Mouse (Mus musculus): Measurements from ENCODE around the gene Cipc.

The Cipc gene

GRCm38 (mm10) chr12:86989890-86990754 lies 43.3 kb downstream of the Cipc start, which contains the start of gene Zdhhc22:
Gene Zdhhc22 (minus strand): TSS chr12:86990430.
- peak in 1 of 2 experiments; percentile 71 for DNase-seq (ENCODE audit: low spot score in 2 of 2)

GRCm38 (mm10) chr12:86990755-86991110 lies 43.9 kb downstream of the Cipc start:
- DNase-seq (ENCODE audit: low spot score in 2 of 2) = no peak

GRCm38 (mm10) chr12:86994166-86994565 lies 47.3 kb downstream of the Cipc start:
- no peak for DNase-seq (ENCODE audit: low spot score in 2 of 2)

DNA sequence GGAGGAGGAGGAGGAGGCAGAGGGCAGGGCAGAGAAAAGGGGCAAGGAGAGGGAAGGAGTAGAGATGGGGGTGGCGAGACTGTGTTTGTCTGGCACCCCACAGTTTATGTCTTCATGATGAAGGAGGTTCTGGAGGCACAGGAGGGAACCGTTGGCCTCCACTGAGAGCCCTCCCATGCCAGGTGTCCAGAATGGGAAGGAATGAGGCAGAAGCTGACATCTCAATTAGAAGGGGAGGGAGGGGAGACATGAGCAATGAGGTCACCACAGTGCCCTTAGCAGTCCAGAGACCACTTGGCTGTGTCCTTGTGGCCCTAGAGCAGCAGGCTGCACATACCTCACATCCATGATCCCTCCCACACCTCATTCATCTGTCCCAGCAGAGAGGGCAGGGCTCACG lies 47.9 kb downstream of the Cipc start:
- no peak for DNase-seq (ENCODE audit: low spot score in 2 of 2)

DNA sequence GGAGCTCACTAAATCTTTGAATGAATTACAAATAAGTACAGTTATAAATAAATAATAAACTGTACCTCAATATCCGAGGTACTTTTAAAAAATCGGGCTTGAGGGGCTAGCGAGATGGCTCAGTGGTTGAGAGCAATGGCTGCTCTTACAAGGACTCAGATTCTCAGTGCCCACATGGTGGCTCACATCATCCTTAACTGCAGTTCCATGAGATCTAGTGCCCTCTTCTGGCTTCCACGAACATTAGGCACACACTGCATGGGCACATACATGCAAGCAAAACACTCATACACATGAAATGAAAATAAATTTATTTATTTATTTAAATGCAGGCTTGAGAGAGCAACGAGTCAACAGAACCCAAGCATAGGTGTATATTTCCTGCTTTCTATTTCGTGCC lies 49.1 kb downstream of the Cipc start:
- DNase-seq (ENCODE audit: low spot score in 2 of 2) = no peak

GRCm38 (mm10) chr12:86998699-86999098 lies 51.9 kb downstream of the Cipc start:
- no peak for DNase-seq (ENCODE audit: low spot score in 2 of 2)

- peak in 1 of 2 experiments; percentile 19 for DNase-seq (ENCODE audit: low spot score in 2 of 2)
Observed at GRCm38 (mm10) chr12:86999283-86999820, 52.5 kb downstream of the Cipc start.

- DNase-seq (ENCODE audit: low spot score in 2 of 2) = no peak
Observed at GRCm38 (mm10) chr12:87000151-87000839, 53.5 kb downstream of the Cipc start.

GRCm38 (mm10) chr12:87000840-87001176 lies 54.0 kb downstream of the Cipc start:
- no peak for DNase-seq (ENCODE audit: low spot score in 2 of 2)

DNA sequence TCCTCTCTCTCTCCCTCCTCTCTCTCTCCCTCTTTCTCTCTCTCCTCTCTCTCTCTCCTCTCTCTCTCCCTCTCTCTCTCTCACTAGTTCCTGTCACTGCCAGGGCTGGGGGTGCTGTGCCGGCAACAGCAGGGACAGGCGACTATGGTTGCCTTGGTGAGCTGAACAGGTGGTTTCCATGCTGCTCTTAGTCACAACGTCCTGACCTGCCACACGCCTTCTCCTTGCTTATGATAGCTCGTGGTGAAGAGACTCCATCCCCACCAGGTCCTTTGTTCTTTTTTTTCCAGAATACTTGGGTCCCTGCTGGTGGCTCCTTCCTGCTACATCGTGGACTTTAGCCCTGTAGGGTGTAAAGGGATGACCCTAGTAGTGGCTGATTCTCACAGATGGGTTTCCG lies 55.4 kb downstream of the Cipc start:
- DNase-seq (ENCODE audit: low spot score in 2 of 2) = no peak

DNA sequence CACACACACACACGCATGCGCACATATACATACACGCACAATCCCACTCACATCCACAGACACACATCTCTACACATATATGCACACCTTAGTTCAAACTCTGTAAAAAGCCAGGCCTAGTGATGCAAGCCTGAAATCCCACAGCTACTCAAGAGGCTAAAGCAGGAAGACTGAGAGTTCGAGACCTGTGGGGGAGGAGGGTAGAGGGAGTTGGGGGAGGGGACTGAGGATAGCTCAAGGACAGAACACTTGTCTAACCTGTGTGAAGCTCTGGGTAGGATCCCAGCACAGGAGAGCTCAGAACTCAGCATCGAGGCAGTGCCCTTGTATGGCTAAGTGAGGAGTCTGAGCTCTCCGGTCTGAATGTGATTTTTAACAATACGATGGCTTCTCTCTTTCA lies 56.0 kb downstream of the Cipc start:
- DNase-seq (ENCODE audit: low spot score in 2 of 2) = no peak

- peak in 1 of 2 experiments; percentile 7 for DNase-seq (ENCODE audit: low spot score in 2 of 2)
Observed at GRCm38 (mm10) chr12:87003606-87004005, 56.8 kb downstream of the Cipc start.

DNA sequence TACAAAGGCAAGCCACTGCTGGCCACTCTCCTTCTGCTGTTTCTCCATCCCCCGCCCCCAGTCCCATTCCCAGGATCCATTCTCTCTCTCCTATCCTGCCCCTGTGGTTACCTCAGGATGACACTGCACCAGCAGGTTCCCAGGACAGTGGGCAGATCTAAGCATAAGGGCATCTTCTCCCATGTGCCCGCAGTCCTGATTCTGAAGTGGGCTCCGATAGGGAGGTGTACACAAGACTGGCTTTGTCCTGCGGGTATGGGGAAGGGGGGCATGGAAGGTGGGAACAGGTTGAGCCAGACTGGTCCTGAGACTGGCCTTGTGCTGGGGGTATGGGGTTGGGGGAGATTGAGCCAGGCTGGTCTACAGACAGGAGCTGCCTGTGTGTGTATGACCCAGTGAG lies 57.8 kb downstream of the Cipc start:
- DNase-seq (ENCODE audit: low spot score in 2 of 2) = peak in 1 of 2 experiments; percentile 18

All from right cerebral cortex, postnatal 10 days (tissue).